Mouse (Mus musculus) left cerebral cortex, adult 9 months (tissue): ENCODE measurements at regions not wholly inside any gene's neighbourhood (a gene's known extent, or its start where the extent isn't known, plus 50 kb on each side); places are given as distances from the start of the nearest gene placed in this dataset.

Source experiments
- DNase-seq, 2 experiments: peaks; one replicate each; pipeline ENCODE4 v3.0.0; 2022; ENCODE audit warnings: low spot score in 2 of 2

DNA sequence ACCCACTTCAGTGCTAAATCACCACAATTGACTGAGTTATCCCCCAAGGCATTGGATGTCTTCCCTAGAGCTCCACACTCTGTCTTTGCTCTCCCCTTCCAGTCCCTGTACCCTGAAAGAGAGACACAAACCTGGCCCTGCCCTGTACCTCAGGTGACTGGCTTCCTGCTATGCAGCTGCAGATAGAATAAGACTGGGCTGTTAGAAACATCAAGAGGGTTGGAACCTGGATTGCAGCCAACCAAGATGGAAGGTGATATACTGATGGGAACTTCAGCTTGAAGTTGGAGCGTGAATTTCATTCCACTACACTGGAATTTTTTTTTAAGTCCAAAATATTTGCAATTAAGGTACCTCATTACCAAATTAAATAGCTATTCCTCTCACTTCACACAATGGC, 379.0 kb upstream of the Mgmt start:
- DNase-seq, result no peak

DNA sequence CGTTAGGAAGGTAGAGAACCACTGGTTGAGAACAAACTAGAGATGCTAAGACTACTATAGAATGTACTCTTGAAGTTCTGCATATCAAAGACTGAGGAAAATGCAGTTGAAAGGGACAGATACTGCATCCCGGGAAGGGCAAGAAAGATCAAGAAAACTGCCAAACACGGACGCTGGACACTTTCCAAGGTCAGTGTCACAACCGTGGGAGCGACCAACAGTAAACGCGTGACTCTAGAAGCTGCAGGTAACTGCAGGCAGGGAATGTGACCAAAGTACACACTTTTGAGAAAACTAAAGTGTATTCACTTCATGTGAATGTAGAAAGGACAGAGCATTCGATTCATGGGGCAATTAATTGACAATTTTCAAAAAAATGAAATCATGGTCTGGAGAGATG, 368.6 kb upstream of the Mgmt start:
- DNase-seq, result no peak

DNA sequence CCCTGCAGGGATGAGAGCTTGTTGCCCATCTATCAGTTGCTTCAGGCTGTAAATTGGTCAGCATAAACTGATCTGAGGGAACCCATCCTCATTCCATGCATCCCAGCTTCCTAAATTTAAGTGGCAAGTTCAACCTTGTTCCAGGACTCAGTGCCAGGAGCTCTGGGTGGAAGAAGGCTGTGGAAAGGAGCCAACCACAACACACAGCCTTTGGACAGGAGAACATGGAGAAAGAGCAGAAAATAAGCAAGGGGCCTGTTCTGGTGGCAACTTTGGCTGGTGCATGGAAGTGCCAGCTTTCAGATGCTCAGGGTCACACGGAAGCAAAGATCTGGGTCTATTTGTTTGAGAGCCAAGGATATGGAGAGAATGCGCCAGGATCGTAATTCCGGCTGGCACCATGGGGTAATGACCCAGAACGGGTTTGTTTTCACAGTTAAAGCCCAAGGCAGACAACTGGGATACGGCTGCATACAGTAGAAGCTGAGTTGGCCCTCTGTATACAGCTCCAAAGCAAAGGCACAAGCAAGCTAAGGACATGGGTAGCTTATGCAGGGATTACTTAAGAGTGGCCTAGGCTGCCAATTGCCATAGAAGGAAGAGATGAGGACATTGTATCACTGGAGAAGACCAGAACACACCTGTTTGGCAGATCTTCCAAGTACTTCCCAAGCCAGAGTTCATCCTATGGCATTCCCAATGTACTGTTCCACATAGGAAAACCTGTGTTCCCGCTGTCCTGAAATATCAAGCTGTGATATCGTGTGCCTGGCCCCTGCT, 364.2 kb upstream of the Mgmt start:
- DNase-seq, result no peak

DNA sequence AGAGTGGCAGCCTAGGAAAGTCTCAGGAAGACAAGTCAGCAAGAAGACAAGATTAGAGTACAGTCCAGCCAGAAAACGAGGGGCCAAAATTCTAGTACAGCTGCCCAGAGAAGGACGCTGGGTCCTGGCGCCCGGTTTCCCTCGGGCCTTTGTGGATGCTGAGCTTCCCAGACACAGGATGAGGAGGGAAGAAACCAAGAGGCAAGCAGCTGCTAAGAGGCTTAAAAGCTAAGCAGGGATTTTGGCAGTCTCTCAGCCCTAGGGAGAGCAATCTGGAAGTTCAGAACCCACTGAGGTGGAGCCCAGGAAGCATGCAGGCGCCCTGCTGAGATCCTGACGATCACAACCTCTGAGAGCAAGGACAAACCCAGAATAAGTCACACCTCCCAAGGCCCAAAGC, 363.1 kb upstream of the Mgmt start:
- DNase-seq, result no peak

DNA sequence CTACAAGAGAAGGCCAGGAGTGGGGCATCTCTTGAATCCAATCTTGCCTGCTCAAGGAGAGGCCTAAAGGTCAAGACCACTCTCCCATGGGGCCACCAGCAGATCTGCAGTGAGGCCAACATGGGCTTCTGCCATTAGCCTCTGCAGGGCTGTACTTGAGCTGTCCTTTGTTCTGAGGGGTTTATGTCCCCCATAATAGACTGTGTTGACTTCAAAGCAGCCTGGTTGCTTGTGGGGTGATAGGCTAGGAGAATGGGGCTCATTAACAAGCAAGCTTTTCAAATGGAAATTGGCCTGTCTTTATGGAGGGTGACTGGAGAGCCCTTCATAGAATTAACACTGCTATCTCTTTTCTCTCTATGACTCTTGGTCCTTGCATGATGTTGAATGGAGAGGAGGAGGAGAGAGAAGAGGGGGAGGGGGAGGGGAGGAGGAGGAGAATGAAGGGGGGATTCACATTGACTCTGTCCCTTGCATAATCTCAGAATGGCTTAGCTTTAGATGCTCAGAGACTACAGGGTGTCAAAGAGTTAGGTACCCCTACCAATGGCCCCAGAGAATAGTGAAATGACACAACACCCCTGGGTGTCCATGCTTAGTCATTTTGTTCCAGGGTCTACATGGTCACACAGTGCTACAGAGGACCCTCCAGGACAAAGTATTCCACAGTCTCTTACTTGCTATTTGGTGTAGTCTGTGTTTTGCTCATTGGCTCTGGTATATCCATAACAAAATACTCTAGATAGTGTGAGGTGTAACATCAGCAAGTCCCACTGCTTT, 352.3 kb upstream of the Mgmt start:
- no peak for DNase-seq

DNA sequence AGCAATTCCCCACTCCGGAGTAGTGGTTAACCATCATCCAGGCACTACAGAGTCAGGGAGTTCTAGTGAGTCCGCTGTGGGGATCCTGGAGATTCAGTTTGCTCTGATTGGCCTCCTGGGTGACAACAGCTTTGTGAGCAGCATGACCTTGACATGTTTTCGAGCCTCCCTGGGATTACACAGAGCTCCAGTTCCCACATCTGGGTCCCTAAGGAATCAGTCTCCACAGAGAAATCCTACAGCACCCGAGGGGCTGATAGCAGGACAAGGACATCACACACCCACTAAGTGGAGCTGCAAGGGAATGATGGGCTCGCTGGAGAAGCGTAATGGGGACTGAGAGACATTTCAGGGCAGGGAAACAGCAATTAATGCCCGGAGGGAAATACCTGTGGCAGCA, 351.5 kb upstream of the Mgmt start:
- no peak for DNase-seq

DNA sequence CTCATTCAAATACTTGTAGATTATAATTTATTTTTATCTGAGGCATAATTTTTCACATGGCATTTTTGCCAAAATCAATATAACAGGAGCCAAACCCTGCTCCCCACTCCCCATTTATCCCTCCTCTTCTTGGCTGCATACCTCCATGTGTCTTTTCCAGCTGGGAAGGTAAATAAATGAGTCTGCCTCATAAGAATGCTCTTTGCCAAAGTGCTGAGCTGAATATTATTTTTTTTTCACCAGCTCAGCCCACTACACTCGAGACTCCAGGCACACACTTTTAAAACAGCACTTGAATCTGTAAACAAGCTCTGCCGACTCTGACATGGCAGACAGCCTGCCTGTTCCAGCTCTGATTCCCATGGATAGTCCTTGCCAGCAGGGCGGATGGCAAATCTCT, 346.6 kb upstream of the Mgmt start:
- DNase-seq, result no peak

DNA sequence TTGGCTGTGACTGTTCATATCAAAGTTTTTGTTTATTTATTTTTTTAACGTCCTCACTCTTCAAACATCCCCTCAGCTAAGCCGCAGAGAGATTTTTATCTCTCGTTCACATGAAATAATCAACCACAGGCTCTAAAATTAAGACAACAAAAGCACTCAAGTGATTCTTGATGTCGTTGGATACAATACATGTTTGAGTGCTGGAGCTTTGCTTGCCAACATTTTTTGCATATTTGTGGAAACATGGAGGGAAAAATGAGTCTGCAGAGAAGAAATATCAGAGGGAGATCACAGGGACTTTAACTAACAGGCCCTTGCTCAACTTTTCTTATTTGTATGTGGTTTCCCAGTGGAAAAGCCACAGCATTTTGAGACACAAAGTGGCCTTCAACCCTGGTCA, 338.0 kb upstream of the Mgmt start:
- no peak for DNase-seq

DNA sequence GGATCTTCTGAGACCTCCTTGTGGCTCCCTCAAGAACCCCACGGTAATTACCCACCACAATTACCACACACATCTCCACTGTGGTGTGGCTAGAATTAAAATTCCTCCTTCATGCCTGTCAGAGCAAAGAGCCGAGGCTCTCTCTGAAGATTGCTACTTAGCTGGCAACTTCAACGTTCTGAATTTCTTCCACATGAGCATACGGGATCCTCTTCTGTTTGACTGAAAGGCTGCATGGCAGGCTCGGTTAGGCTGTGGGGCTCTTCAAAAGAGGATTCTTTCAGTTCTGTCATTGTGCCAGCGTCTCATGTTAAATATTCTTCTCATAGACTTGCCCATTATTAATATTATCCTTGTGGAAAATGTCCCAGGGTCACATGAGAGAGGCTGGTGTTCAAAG, 334.9 kb upstream of the Mgmt start:
- no peak for DNase-seq

DNA sequence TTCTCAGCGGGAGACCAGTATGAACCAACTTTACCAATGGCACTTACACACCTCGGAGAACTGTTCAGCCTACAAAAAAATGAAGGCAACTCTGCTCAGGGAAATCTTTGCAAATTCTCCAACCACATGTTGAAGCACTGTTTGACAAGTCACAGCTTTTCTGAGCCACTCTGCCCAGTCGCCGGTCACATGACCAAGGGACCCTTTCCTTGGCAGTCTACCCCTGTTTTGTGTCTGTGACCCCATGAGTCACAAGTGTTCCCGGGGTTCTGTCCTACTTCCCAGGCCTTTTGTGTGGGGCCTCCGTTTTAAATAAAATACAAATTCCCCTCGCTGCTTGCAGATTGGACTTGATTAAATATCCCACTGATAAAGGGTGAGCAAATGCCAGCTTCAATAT, 323.5 kb upstream of the Mgmt start:
- DNase-seq, result no peak

DNA sequence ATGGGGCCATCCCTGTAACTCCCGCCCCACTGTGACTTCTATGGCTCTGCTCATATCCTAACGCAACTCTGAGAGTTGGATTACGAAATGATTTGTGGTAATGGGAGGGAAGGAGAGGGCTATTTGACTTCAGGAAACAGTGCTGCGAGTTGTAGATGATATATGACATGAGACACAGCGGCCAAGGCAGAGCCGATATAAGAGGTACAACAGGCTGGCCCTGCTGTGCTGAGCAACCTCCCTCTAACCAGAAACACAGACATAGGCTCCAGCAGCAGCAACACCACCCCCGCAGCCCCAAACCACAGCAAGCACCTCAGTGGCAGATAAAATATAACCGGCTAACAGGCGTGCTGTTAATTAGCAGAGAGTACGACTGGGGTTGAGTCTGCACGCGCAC, 312.5 kb upstream of the Mgmt start:
- DNase-seq, result peak in 1 of 2 experiments; percentile 3

DNA sequence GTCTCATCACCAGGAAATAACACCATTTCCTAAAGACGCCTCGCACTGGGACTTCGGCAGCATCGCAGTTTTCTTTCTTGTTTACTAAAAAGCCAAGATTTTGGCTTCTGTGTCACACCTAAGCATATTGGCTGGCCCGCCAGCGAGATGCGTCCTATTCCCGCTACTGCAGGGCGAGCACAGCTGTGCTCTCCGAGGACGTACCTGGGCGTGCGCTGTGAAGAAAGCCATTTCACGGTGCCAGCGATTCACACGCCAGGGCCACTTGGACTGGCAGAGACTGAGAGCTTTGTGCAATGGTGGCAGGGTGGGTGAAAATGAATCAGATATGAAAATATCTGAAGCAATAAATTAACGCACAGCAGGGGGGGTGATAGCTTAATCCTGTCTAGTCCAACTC, 310.1 kb upstream of the Mgmt start:
- no peak for DNase-seq

DNA sequence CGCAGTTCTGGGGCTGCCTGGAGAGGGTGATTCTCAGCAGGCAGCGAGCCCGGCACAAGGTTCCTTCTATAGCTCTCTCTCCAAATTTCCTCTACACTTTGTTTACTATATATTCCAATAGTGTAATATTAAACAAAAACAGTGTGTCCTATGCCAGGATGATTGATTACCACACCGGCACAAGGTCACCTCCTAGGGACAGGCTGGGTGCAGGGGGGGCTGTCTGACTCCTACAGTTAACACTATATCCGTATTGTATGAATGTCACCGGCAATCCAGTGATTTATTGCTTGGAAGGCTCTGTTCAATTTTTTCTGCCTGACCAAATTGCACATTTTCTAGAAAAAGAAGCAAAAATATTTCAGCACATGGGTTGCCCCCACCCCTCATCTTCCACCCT, 305.9 kb upstream of the Mgmt start:
- DNase-seq, result no peak

DNA sequence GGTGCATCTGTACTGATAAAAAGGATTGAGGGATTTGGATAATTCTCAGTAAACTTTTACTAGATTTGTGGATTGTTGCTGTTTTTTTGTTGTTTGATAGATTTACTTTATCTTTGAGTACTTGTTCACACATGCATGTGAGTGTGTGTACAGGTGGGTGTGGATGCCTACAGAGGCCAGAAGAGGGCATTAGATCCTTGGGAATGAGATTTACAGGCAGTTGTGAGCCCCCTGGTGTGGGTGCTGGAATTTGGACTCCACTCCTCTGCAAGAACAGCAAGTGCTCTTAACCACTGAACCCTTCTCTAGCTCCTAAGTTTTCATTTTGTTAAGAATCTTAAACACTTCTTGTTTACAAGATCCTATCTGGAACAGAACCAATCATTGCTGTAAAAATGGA, 303.5 kb upstream of the Mgmt start:
- no peak for DNase-seq

DNA sequence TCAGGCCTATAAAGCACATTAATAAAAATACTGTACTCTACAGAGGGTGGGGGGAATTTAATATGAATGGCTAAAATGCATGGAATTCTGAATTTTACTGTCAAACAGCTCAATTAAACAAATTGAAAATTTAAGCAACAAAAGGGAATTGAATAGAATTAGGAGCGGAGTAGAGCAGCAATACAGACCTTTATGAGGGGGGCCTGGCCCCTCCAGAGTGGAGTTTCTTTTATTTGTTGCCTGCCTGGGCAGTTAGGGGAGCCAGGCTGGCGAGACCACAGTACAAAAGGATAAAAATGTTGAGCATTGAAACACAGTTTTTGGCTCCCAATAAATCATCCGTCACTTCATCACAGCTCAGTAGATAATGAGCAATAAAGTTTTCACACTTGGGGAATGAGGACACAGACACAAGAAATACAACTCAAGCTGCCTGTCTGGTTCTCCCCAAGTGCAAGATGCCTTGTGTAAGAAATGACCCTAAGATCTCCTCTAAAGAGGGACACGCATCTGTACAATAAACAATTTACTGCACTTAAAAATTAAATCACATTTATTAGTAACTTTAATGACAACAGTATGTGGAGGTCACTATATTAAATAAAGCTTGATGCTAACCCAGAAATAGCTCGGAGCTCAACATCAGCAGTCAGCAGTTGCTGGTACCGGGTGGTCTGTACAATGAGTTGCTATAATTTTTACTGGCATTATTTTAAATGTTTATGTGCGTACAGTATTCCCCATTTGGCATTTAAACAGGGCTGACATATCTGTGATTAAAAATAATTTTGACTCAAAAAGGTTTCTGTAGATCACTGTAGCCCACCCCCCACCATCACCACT, 286.9 kb upstream of the Mgmt start:
- no peak for DNase-seq

DNA sequence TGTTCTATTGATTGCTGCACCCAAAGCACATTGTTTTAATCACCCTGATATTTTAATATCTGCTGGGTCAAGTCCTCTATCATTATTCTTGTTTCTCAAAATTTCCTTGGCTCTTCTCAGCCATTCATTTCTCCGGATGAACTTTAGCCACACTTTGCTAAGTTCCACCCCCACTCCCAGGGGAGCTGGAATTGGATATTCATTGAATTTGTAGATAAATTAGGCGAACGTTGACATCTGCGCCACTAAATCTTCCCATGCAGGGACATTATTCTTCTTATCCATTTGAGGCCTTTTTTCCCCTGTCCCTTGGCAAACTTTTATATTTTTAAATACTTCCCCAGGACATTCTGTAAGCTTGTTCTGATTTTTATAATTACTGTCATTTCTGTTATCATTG, 280.9 kb upstream of the Mgmt start:
- no peak for DNase-seq

DNA sequence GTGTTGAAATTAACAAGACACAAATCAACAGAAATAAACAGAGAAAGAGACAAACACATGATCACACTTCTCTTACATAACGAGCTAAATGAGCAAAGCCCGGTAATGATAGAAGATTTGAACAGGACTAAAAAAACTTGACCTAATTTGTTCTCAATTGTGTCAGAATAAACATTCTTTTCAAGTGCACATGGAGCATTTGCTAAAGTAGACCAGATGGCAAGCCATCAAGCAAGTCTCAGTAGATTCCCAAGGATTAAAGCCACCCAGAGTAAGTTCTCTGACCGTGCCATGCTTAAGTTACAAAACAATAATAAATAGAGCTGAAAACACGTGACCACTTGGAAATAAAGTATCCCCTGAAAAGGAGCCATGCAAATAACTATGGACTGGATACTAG, 269.9 kb upstream of the Mgmt start:
- DNase-seq, result no peak

DNA sequence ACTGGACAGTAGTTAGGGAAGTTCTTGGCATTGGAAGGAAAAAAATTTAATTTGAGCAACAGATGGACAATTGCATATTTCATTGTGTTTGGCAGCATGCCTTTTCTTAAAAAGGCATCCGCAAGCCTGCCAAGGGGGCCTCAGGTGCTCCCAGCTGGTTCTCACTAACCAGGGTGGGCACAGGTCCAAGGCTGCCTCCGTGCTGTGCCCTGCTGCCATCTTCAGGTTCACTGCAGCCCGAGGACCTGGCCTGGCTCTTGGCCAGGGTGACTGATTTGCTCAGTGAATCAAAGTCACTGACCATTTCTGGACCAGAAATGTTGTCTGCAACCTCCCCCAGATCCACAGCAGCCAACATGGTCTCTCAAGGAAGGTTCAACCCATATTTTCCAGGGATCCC, 263.3 kb upstream of the Mgmt start:
- DNase-seq, result no peak

DNA sequence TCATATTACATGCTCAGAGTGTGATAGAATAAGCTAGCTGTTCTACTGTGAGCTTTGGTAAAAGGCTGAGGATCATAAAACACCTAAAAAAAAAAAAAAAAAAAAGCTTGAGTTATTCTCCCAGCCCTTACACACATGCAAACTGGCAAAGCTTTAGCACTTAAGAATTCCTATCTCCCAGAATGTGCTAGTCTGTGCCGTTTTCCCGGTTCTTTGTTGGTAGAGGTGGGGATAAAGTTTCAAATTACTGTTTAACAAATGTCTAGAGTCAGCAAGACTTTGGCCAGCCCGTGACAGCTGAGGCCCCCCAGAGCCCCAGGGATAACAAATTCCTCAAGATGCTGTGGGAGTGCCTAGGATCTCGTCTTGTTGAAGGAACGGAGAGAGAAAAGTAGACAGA, 254.3 kb upstream of the Mgmt start:
- no peak for DNase-seq

DNA sequence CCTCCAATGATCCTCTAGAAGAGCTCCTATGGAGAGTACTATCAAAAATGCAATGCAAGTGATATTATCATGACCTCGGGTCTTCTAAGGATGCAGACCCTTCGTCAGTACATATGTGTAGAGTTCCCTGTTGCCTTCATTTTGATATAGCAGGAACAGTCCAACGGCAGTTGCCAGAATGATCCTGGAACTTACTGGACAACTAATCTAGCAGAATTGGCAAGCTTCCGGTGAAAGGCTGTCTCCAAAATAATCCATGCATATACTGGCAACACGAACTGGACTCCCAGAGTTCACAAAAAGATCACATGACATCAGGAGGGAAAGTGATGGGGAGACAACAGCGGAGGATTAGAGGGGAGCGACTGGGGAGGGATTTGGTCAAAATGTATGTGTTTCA, 253.6 kb upstream of the Mgmt start:
- no peak for DNase-seq

DNA sequence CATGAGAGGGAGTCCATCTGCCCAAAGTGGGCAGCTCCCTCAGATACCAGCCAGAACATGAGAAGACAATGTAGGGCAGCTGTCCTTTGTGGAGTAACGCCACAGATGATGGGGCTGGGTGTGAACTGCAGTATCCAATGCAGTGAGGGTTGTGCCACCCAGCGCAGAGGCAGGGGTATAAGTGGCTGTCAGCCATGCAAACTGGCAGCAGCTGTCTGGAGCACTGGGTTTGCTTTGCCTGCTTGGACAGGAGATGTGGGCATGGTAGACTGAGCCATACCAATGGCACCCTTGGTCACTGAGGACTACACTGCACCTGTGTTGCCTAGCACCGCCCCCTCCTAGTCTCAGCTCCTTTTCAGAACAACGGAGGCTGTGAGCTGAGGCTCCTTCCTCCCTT, 244.6 kb upstream of the Mgmt start:
- no peak for DNase-seq

DNA sequence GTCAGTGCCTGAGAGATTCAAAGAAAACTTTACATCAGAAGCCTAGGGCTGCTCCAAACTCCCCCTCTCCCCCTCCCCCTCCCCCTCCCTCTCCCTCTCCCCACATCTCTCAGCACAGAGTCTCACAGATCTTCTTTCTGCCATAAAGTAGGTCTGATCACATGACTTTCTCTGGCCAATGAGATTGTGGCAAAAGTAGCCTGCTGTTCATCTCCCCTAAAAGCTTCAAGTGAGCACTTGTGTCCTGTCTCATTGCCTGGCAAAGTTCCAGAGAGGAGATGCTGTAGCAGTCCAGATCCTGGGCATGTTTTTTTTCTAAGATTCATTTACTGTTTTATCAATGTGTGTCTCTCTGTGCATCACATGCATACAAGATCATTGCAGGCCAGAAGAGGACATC, 234.5 kb upstream of the Mgmt start:
- DNase-seq, result no peak

DNA sequence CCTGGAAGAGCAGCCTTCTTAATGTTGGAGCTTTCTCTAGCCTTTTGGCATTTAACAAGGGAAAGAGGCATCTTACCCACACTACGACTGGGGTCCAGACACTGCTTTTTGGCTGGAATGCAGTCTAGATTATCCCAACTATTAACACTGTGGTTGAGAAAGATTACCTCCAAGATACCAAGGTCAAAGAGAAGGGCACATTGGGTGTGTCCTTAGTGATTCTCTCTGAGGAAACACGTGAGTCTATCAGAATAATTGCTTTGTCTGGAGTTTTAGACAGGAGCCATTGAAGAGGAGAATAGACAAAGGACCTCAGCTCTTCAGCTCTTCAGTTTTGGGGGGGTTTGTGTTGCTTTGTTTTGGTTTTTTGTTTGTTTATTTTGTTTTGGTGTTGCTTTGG, 234.0 kb upstream of the Mgmt start:
- DNase-seq, result no peak
